Mouse (Mus musculus) cortical plate, adult 2 months (tissue): ENCODE results near the gene Calm3. TPM values are rescaled to one million over a fixed set of nuclear protein-coding genes. Genes with fewer than 3 reads are reported as not detected.

Experiments
- H3K27ac ChIP-seq: fragments of 200-500 bp; 2 replicates; pipeline ENCODE4 v1.5.1; 2012; ENCODE audit warnings: low read length, control low read depth, inconsistent platforms; ENCODE audit not compliant: insufficient read depth
- H3K4me1 ChIP-seq: fragments of 200-500 bp; 2 replicates; pipeline ENCODE4 v1.6.1; 2011; ENCODE audit warnings: low read length; ENCODE audit not compliant: control insufficient read depth, insufficient read depth
- H3K4me3 ChIP-seq: fragments of 200-500 bp; 2 replicates; pipeline ENCODE4 v1.5.1; 2011; ENCODE audit warnings: mild to moderate bottlenecking, low read length, control low read depth; ENCODE audit not compliant: insufficient read depth
- CTCF ChIP-seq: fragments of 200-500 bp; IDR thresholded peaks from 2 replicates; pipeline ENCODE4 v1.5.1; 2011; ENCODE audit warnings: mild to moderate bottlenecking, control low read depth, low read length; ENCODE audit not compliant: insufficient read depth; ENCODE audit errors: extremely low read depth
- POLR2A ChIP-seq: fragments of 200-500 bp; IDR thresholded peaks from 2 replicates; pipeline ENCODE4 v1.6.1; 2011; ENCODE audit warnings: mild to moderate bottlenecking, low read length, control low read depth; ENCODE audit not compliant: insufficient read depth; ENCODE audit errors: extremely low read depth
- polyA plus RNA-seq: library from polyadenylated mRNA; depleted of rRNA; stranded (reverse); fragments of >200 nt; gene quantifications from 2 replicates; pipeline ENCODE4 v1.2.3, GENCODE M21; 2012

Gene Calm3
- polyA plus RNA-seq, 1 experiment, result 2,049 TPM

- H3K4me3 ChIP-seq, result peak overlapping the region; percentile 73
- peaks cover 9% of the 10 kb centered on the region for H3K4me1 ChIP-seq
- TF ChIP-seq POLR2A (0 out of 2 replicates have a peak, but pooled peaks have one; percentile 48), CTCF (no peak)
- H3K27ac ChIP-seq, result peak overlapping the region; percentile 93
Measured at GRCm38 (mm10) chr7:16923283-16924036, 454 bp downstream of the Calm3 start.

GRCm38 (mm10) chr7:16922360-16922973, 1.4 kb downstream of the Calm3 start:
- Histone ChIP-seq H3K27ac (peak overlapping the region; percentile 93), H3K4me3 (peak overlapping the region; percentile 73), H3K4me1 (peaks cover 16% of the 10 kb centered on the region)
- TF ChIP-seq POLR2A (peak; percentile 81), CTCF (no peak)

- H3K4me3 ChIP-seq, result peak overlapping the region; percentile 73
- H3K4me1 ChIP-seq, result peaks cover 17% of the 10 kb centered on the region
- TF ChIP-seq CTCF (no peak), POLR2A (no peak)
- H3K27ac ChIP-seq, result peak overlapping the region; percentile 71
Measured at GRCm38 (mm10) chr7:16921881-16922335, 2.0 kb downstream of the Calm3 start.

GRCm38 (mm10) chr7:16920818-16921791, 2.8 kb downstream of the Calm3 start:
- Histone ChIP-seq H3K4me3 (peak overlapping the region; percentile 73), H3K4me1 (peaks cover 18% of the 10 kb centered on the region), H3K27ac (peak overlapping the region; percentile 71)
- TF ChIP-seq CTCF (no peak), POLR2A (0 out of 2 replicates have a peak, but pooled peaks have one; percentile 36)

GRCm38 (mm10) chr7:16920150-16920579, 3.7 kb downstream of the Calm3 start:
- TF ChIP-seq CTCF (no peak), POLR2A (no peak)
- H3K27ac ChIP-seq, result no peak overlapping the region
- H3K4me1 ChIP-seq, result peaks cover 18% of the 10 kb centered on the region
- H3K4me3 ChIP-seq, result peak overlapping the region; percentile 73

- Histone ChIP-seq H3K27ac (no peak overlapping the region), H3K4me1 (peaks cover 18% of the 10 kb centered on the region), H3K4me3 (peak overlapping the region; percentile 73; the same call in 1 of the 2 replicates)
- TF ChIP-seq POLR2A (no peak), CTCF (no peak)
Measured at GRCm38 (mm10) chr7:16919395-16920149, 4.3 kb downstream of the Calm3 start.

GRCm38 (mm10) chr7:16918670-16919069, 5.2 kb downstream of the Calm3 start:
- peaks cover 18% of the 10 kb centered on the region for H3K4me1 ChIP-seq
- H3K4me3 ChIP-seq, result no peak overlapping the region
- TF ChIP-seq CTCF (no peak), POLR2A (no peak)
- H3K27ac ChIP-seq, result peak overlapping the region; percentile 20; the same call in 1 of the 2 replicates

- 0 out of 2 replicates have a peak, but pooled peaks have one; percentile 2 for TF ChIP-seq POLR2A
- no peak for TF ChIP-seq CTCF
- H3K27ac ChIP-seq, result peak overlapping the region; percentile 52
- H3K4me3 ChIP-seq, result no peak overlapping the region
- peaks cover 18% of the 10 kb centered on the region for H3K4me1 ChIP-seq
Measured at GRCm38 (mm10) chr7:16918014-16918413, 5.9 kb downstream of the Calm3 start.

GRCm38 (mm10) chr7:16917447-16917846, 6.5 kb downstream of the Calm3 start:
- Histone ChIP-seq H3K27ac (peak overlapping the region; percentile 52), H3K4me1 (peaks cover 18% of the 10 kb centered on the region), H3K4me3 (no peak overlapping the region)
- TF ChIP-seq CTCF (no peak), POLR2A (no peak)
